Mouse (Mus musculus): ENCODE measurements at regions not wholly inside any gene's neighbourhood (a gene's known extent, or its start where the extent isn't known, plus 50 kb on each side); places are given as distances from the start of the nearest gene placed in this dataset.

- WGBS = 84% methylated on average over 5 of the region's 5 CpGs
- Histone ChIP-seq H3K36me3 (no peaks in the 10 kb centered on the region), H3K27ac (no peak overlapping the region), H3K4me2 (no peak overlapping the region), H3K9me3 (no peaks in the 10 kb centered on the region), H3K4me1 (no peaks in the 10 kb centered on the region), H3K27me3 (no peaks in the 10 kb centered on the region), H3K4me3 (no peak overlapping the region), H3K9ac (no peak overlapping the region)
- ATAC-seq (ENCODE audit: borderline replicate concordance, extremely low read depth, low FRiP score, low TSS enrichment) = no peak
Measured at GRCm38 (mm10) chr6:13305873-13306272, 81.1 kb upstream of the Vwde start.

DNA sequence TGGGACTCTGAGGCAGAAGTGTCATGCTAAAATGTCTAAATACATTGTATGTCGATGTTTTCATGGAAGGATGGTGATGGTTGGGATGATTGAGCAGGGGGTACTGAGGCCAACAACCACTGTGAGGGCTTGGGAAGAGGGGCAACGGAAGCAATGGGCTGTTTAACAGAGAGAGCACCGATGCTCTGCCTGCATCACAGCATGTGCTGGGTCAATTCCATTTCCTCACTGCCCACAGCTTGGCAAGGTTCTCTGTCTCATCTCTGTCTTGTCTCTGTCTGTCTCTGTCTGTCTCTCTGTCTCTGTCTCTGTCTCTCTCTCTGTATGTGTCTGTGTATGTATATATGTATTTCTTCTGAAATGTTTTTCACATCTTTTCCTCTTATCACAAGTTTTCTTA lies 73.4 kb upstream of the Vwde start:
- Histone ChIP-seq H3K27me3 (no peaks in the 10 kb centered on the region), H3K9ac (no peak overlapping the region), H3K9me3 (no peaks in the 10 kb centered on the region), H3K36me3 (no peaks in the 10 kb centered on the region), H3K27ac (no peak overlapping the region), H3K4me3 (no peak overlapping the region), H3K4me2 (no peak overlapping the region), H3K4me1 (no peaks in the 10 kb centered on the region)
- no peak for ATAC-seq (ENCODE audit: borderline replicate concordance, extremely low read depth, low FRiP score, low TSS enrichment)
- WGBS = 84% methylated on average over 3 of the region's 3 CpGs

- Histone ChIP-seq H3K4me1 (no peaks in the 10 kb centered on the region), H3K4me3 (no peak overlapping the region), H3K36me3 (no peaks in the 10 kb centered on the region), H3K27ac (no peak overlapping the region), H3K27me3 (no peaks in the 10 kb centered on the region), H3K9ac (no peak overlapping the region), H3K9me3 (no peaks in the 10 kb centered on the region), H3K4me2 (no peak overlapping the region)
- no peak for ATAC-seq (ENCODE audit: borderline replicate concordance, extremely low read depth, low FRiP score, low TSS enrichment)
- WGBS = 49% methylated on average over 3 of the region's 3 CpGs
Measured at GRCm38 (mm10) chr6:13297110-13297509, 72.3 kb upstream of the Vwde start.

GRCm38 (mm10) chr6:13296041-13296440 lies 71.3 kb upstream of the Vwde start:
- 88% methylated on average over 2 of the region's 2 CpGs for WGBS
- Histone ChIP-seq H3K9me3 (no peaks in the 10 kb centered on the region), H3K4me2 (no peak overlapping the region), H3K9ac (no peak overlapping the region), H3K27me3 (no peaks in the 10 kb centered on the region), H3K4me3 (no peak overlapping the region), H3K36me3 (no peaks in the 10 kb centered on the region), H3K27ac (no peak overlapping the region), H3K4me1 (no peaks in the 10 kb centered on the region)
- no peak for ATAC-seq (ENCODE audit: borderline replicate concordance, extremely low read depth, low FRiP score, low TSS enrichment)

GRCm38 (mm10) chr6:13294393-13294792 lies 69.6 kb upstream of the Vwde start:
- Histone ChIP-seq H3K27ac (no peak overlapping the region), H3K4me2 (no peak overlapping the region), H3K4me3 (no peak overlapping the region), H3K9me3 (no peaks in the 10 kb centered on the region), H3K4me1 (no peaks in the 10 kb centered on the region), H3K36me3 (no peaks in the 10 kb centered on the region), H3K9ac (no peak overlapping the region), H3K27me3 (no peaks in the 10 kb centered on the region)
- ATAC-seq (ENCODE audit: borderline replicate concordance, extremely low read depth, low FRiP score, low TSS enrichment) = no peak
- WGBS = 46% methylated on average over 4 of the region's 4 CpGs

DNA sequence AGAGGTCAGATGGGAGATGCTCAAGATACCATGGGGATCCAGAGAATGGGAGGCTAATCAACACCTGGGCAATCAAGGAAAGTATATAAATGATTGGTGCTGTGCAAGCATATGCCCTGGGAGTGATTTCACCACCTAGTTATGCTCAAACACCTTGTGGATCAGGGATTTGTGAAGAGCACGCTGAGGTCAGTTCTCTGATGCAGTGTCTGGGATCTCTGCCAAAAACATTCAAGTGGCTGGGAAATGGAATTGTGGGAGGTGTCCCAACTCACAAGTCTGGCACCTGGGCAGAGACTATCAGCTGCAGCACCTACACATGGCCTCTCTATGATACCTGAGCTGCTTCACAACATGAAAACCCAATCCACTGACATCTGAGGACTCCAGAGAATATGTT lies 63.7 kb upstream of the Vwde start:
- H3K4me1 ChIP-seq = no peaks in the 10 kb centered on the region
- no peaks in the 10 kb centered on the region for H3K9me3 ChIP-seq
- 13% methylated on average over 1 of the region's 1 CpGs for whole genome bisulfite sequencing
- H3K4me3 ChIP-seq = no peak overlapping the region
- H3K36me3 ChIP-seq = no peaks in the 10 kb centered on the region
- H3K27me3 ChIP-seq = no peaks in the 10 kb centered on the region
- peak overlapping the region; percentile 53 for H3K27ac ChIP-seq
- no peak overlapping the region for H3K4me2 ChIP-seq
- H3K9ac ChIP-seq = no peak overlapping the region
- peak; percentile 81 for ATAC-seq (ENCODE audit: borderline replicate concordance, extremely low read depth, low FRiP score, low TSS enrichment)

DNA sequence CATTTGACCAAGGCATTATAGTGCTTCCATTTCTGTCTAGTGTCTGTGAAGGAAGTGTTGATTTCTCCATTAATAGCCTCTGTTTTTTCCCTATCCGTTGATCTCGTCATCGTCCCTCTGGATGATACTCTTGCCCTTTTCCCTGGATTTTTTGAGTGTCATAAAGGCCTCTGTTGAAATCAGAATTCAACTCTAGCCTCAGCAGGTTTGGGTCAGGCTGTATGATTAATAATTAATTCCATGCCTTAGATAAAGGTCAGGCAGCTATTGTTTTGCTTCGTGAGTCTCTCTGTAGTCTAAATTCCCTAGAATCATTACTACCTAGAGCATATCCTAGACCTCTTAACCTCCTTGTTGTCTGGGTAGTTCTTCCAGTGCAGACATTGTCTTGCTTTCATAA lies 63.0 kb upstream of the Vwde start:
- H3K27ac ChIP-seq = peak overlapping the region; percentile 53
- WGBS = 52% methylated on average over 4 of the region's 4 CpGs

DNA sequence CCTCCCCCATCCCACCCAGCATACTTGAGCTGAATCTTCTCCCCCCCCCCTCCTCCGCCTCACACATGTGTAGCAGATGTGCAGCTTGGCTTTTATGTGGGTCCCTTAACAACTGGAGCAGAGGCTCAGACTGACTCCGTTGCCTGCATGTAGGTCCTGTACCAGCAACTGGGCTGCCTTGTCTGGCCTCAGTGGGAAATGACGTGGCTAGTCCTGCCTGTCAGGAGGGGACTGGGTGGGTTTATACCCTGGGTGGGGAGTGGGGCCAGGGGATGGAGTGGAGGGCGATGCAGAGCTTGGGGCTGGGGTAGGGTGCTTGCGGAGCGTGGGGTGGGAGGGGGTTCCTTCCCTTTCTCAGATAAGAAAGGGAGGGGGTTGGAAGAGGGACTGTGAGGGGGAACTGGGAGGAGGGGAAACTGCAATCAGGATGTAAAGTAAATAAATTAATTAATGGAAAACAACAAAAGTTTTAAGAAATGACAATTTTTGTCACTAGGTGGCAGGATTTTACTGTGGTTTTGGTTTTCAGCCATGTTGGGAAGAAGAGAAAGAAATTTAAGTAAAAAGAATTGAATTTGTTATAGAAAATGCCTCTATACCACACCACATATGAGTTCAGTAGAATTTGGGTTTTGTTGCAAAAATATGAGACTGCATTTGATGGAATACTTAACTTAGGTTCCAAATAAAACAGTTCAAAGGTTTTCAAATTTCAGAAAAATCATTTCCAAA lies 61.9 kb upstream of the Vwde start:
- Histone ChIP-seq H3K27ac (no peak overlapping the region), H3K27me3 (no peaks in the 10 kb centered on the region), H3K4me3 (no peak overlapping the region), H3K4me2 (no peak overlapping the region; the same call in 1 of the 2 replicates), H3K4me1 (no peaks in the 10 kb centered on the region), H3K36me3 (no peaks in the 10 kb centered on the region), H3K9me3 (no peaks in the 10 kb centered on the region), H3K9ac (no peak overlapping the region)
- WGBS = 45% methylated on average over 6 of the region's 6 CpGs
- no peak for ATAC-seq (ENCODE audit: borderline replicate concordance, extremely low read depth, low FRiP score, low TSS enrichment)

More for the DNA sequence above, 63.0 kb upstream of the Vwde start:
- Histone ChIP-seq H3K4me1 (no peaks in the 10 kb centered on the region), H3K27me3 (no peaks in the 10 kb centered on the region), H3K4me2 (no peak overlapping the region), H3K9ac (no peak overlapping the region), H3K4me3 (no peak overlapping the region), H3K36me3 (no peaks in the 10 kb centered on the region), H3K9me3 (no peaks in the 10 kb centered on the region)
- no peak for ATAC-seq (ENCODE audit: borderline replicate concordance, extremely low read depth, low FRiP score, low TSS enrichment)

DNA sequence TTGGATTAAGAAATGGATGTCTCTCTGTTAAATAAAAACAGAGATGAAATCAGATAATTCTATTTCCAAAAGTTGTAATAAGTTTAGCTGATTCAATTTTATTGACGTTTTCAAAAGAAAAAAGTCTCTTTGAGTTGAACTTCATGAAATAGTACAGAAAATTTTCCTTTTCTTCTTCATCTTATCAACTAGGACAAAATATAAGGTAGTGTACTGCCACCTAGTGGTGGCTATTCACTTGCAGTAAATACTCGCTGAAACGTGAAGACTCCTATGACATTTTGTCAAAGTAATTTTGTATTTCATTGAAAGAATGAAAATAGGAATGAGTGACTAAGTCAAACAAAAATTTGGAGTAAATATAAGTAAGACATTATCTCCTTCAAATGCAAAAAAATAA lies 56.1 kb upstream of the Vwde start:
- no peak overlapping the region for H3K9ac ChIP-seq
- 2% methylated on average over 3 of the region's 3 CpGs for WGBS
- no peaks in the 10 kb centered on the region for H3K36me3 ChIP-seq
- no peak overlapping the region for H3K4me2 ChIP-seq
- H3K27ac ChIP-seq = no peak overlapping the region
- no peaks in the 10 kb centered on the region for H3K9me3 ChIP-seq
- H3K4me1 ChIP-seq = no peaks in the 10 kb centered on the region
- no peaks in the 10 kb centered on the region for H3K27me3 ChIP-seq
- no peak overlapping the region for H3K4me3 ChIP-seq
- no peak for ATAC-seq (ENCODE audit: borderline replicate concordance, extremely low read depth, low FRiP score, low TSS enrichment)
